ENCODE assay signal across 10 mouse cellular contexts in the genomic region with DNA sequence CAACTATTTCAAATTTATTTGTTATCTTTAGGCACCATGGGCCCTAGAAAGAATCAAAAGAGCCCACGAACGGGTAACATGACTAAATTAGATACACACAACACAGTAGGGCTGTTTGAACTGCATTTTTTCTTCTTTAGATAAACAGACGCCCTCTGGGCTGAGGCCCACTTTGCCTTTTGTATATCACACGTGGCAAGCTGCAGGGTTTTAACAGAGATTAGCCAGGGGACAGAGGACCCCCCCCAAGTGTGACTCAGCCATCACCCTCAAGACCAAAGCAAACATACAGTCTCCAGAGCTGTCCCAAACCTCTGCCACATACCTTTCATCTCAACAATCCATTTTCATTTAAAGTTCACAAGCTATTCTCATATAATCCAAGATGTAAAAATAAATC. TPM values are rescaled to one million over a fixed set of nuclear protein-coding genes. Genes with fewer than 3 reads are reported as not detected.
DNase-seq lines count a peak whose midpoint lies in the region; ATAC-seq lines count a peak whose summit lies in the region.
"Had no signal": no experiment of that assay in that cellular context is flagged by ENCODE, and none has a peak within 500 bp of the region (broad histone marks: within the 10 kb centered on the region; RNA-seq: fewer than 3 reads in every experiment).

No protein-coding gene starts in this region.

- no peak overlapping the region for H3K4me3 ChIP-seq in heart, embryonic 12.5 days
- no peak overlapping the region for H3K4me3 ChIP-seq in midbrain, embryonic 14.5 days (replicated peaks; ENCODE audit: low read depth, low read length)
- no peak overlapping the region for H3K4me3 ChIP-seq in midbrain, embryonic 16.5 days (ENCODE audit: low read depth, low read length)
- H3K4me3 ChIP-seq in intestine, embryonic 15.5 days (replicated peaks), result no peak overlapping the region
- H3K4me3 ChIP-seq in stomach, embryonic 15.5 days (replicated peaks), result no peak overlapping the region
- H3K4me3 ChIP-seq: neural tube, embryonic 13.5 days had no signal

- H3K27ac ChIP-seq in heart, embryonic 12.5 days (ENCODE audit: poor library complexity, severe bottlenecking), result peak overlapping the region; percentile 85
- H3K27ac ChIP-seq in midbrain, embryonic 14.5 days (replicated peaks; ENCODE audit: low read depth, low read length), result no peak overlapping the region
- H3K27ac ChIP-seq in midbrain, embryonic 16.5 days (ENCODE audit: low read length), result no peak overlapping the region
- H3K27ac ChIP-seq in intestine, embryonic 15.5 days, result no peak overlapping the region
- peak overlapping the region; percentile 35; the same call in 1 of the 2 replicates for H3K27ac ChIP-seq in stomach, embryonic 15.5 days
- H3K27ac ChIP-seq: neural tube, embryonic 13.5 days had no signal

- 3% methylated on average over 4 of the region's 4 CpGs for WGBS in heart, embryonic 12.5 days
- 4% methylated on average over 4 of the region's 4 CpGs for WGBS in midbrain, embryonic 14.5 days
- 3% methylated on average over 4 of the region's 4 CpGs for WGBS in midbrain, embryonic 16.5 days
- 10% methylated on average over 4 of the region's 4 CpGs for WGBS in intestine, embryonic 15.5 days
- WGBS in stomach, embryonic 15.5 days, result 8% methylated on average over 4 of the region's 4 CpGs

- no peak overlapping the region for H3K9ac ChIP-seq in heart, embryonic 12.5 days
- no peak overlapping the region for H3K9ac ChIP-seq in midbrain, embryonic 14.5 days (replicated peaks; ENCODE audit: low read length)
- H3K9ac ChIP-seq in midbrain, embryonic 16.5 days (ENCODE audit: low read depth, low read length), result no peak overlapping the region
- H3K9ac ChIP-seq in intestine, embryonic 15.5 days, result no peak overlapping the region
- H3K9ac ChIP-seq in stomach, embryonic 15.5 days, result no peak overlapping the region
- H3K9ac ChIP-seq: neural tube, embryonic 13.5 days had no signal

- no peak for DNase-seq in heart, postnatal 4 days
- peak; percentile 15 for DNase-seq in midbrain, embryonic 14.5 days
- DNase-seq in gastrocnemius, adult 18-20 months (ENCODE audit: low spot score), result no peak
- no peak for DNase-seq in spleen, postnatal 14 days (ENCODE audit: low spot score in 2 of 2)
- DNase-seq: kidney, adult 2 months had no signal

- ATAC-seq in heart, embryonic 12.5 days (ENCODE audit: insufficient number of reproducible peaks, low FRiP score), result peak; percentile 87
- no peak for ATAC-seq in midbrain, embryonic 14.5 days (ENCODE audit: low FRiP score, low TSS enrichment)
- no peak for ATAC-seq in midbrain, embryonic 16.5 days
- peak; percentile 52; the same call in 1 of the 2 replicates for ATAC-seq in intestine, embryonic 15.5 days
- peak; percentile 94 for ATAC-seq in stomach, embryonic 15.5 days (ENCODE audit: insufficient read depth, low FRiP score, low read depth)

- H3K9me3 ChIP-seq in heart, embryonic 12.5 days (replicated peaks), result no peaks in the 10 kb centered on the region
- H3K9me3 ChIP-seq in midbrain, embryonic 14.5 days (ENCODE audit: control insufficient read depth, low read length), result no peaks in the 10 kb centered on the region
- no peaks in the 10 kb centered on the region for H3K9me3 ChIP-seq in midbrain, embryonic 16.5 days (replicated peaks; ENCODE audit: control insufficient read depth, low read length, poor library complexity, severe bottlenecking)
- H3K9me3 ChIP-seq in intestine, embryonic 15.5 days, result no peaks in the 10 kb centered on the region
- no peaks in the 10 kb centered on the region for H3K9me3 ChIP-seq in stomach, embryonic 15.5 days
- H3K9me3 ChIP-seq: neural tube, embryonic 13.5 days had no signal

- H3K4me1 ChIP-seq in heart, embryonic 12.5 days (replicated peaks), result peaks cover 58% of the 10 kb centered on the region
- H3K4me1 ChIP-seq in midbrain, embryonic 14.5 days (ENCODE audit: control insufficient read depth, insufficient read depth, low read length), result peaks cover 10% of the 10 kb centered on the region
- peaks cover 12% of the 10 kb centered on the region; the same call in 1 of the 2 replicates for H3K4me1 ChIP-seq in midbrain, embryonic 16.5 days (ENCODE audit: control insufficient read depth, insufficient read depth, low read length)
- H3K4me1 ChIP-seq in intestine, embryonic 15.5 days (replicated peaks), result peaks cover 28% of the 10 kb centered on the region
- H3K4me1 ChIP-seq in stomach, embryonic 15.5 days, result peaks cover 17% of the 10 kb centered on the region; the same call in 1 of the 2 replicates

- H3K4me2 ChIP-seq in heart, embryonic 12.5 days, result peak overlapping the region; percentile 44
- no peak overlapping the region for H3K4me2 ChIP-seq in midbrain, embryonic 14.5 days (ENCODE audit: low read length)
- H3K4me2 ChIP-seq in midbrain, embryonic 16.5 days (ENCODE audit: low read length), result no peak overlapping the region
- H3K4me2 ChIP-seq in intestine, embryonic 15.5 days (replicated peaks), result no peak overlapping the region
- no peak overlapping the region for H3K4me2 ChIP-seq in stomach, embryonic 15.5 days
- H3K4me2 ChIP-seq: neural tube, embryonic 13.5 days had no signal

- H3K27me3 ChIP-seq in heart, embryonic 12.5 days (replicated peaks), result no peaks in the 10 kb centered on the region
- no peaks in the 10 kb centered on the region for H3K27me3 ChIP-seq in midbrain, embryonic 14.5 days (ENCODE audit: control insufficient read depth, insufficient read depth, low read length)
- no peaks in the 10 kb centered on the region for H3K27me3 ChIP-seq in midbrain, embryonic 16.5 days (ENCODE audit: control insufficient read depth, insufficient read depth, low read depth, low read length)
- no peaks in the 10 kb centered on the region for H3K27me3 ChIP-seq in intestine, embryonic 15.5 days (replicated peaks)
- H3K27me3 ChIP-seq in stomach, embryonic 15.5 days (replicated peaks), result no peaks in the 10 kb centered on the region
- H3K27me3 ChIP-seq: neural tube, embryonic 13.5 days had no signal

- H3K36me3 ChIP-seq in heart, embryonic 12.5 days, result no peaks in the 10 kb centered on the region
- H3K36me3 ChIP-seq in midbrain, embryonic 14.5 days (ENCODE audit: control insufficient read depth, insufficient read depth, low read length), result no peaks in the 10 kb centered on the region
- H3K36me3 ChIP-seq in midbrain, embryonic 16.5 days (ENCODE audit: control insufficient read depth, insufficient read depth, low read length), result no peaks in the 10 kb centered on the region
- no peaks in the 10 kb centered on the region for H3K36me3 ChIP-seq in intestine, embryonic 15.5 days
- no peaks in the 10 kb centered on the region for H3K36me3 ChIP-seq in stomach, embryonic 15.5 days
- H3K36me3 ChIP-seq: neural tube, embryonic 13.5 days had no signal

RNA-seq across cellular contexts. Expression of a gene that starts 42.1 kb away (rescaled TPM):
- 23.4 and 25.0 TPM in 2 replicates for polyA plus RNA-seq in heart, embryonic 12.5 days (2016; fragmentation: Nextera tagmentation; extraction: Ambion mirVana)
- 10 to 100 TPM; 23.5 to 25.6 TPM for total RNA-seq in heart, postnatal 4 days (2021)
- polyA plus RNA-seq in midbrain, embryonic 14.5 days (2014; fragmentation: Nextera tagmentation; extraction: Ambion mirVana), result 25.4 and 30.3 TPM in 2 replicates
- polyA plus RNA-seq in midbrain, embryonic 16.5 days (2015; fragmentation: Nextera tagmentation; extraction: Ambion mirVana), result 19.7 and 20.2 TPM in 2 replicates
- 14.2 and 16.8 TPM in 2 replicates for polyA plus RNA-seq in intestine, embryonic 15.5 days (2015; fragmentation: Nextera tagmentation; extraction: Ambion mirVana)
- 18.4 and 18.8 TPM in 2 replicates for polyA plus RNA-seq in stomach, embryonic 15.5 days (2015; fragmentation: Nextera tagmentation; extraction: Ambion mirVana)
- 1 to 10 TPM; 9.1 to 9.2 TPM for total RNA-seq in gastrocnemius, adult 18-20 months (2021)

RNA-seq across cellular contexts. Expression of a gene that starts 42.6 kb away (rescaled TPM):
- 171 and 182 TPM in 2 replicates for polyA plus RNA-seq in heart, embryonic 12.5 days (2016; fragmentation: Nextera tagmentation; extraction: Ambion mirVana)
- total RNA-seq in heart, postnatal 4 days (2021), result 100 to 1,000 TPM; 188 to 195 TPM
- polyA plus RNA-seq in midbrain, embryonic 14.5 days (2014; fragmentation: Nextera tagmentation; extraction: Ambion mirVana), result 255 and 277 TPM in 2 replicates
- 232 and 235 TPM in 2 replicates for polyA plus RNA-seq in midbrain, embryonic 16.5 days (2015; fragmentation: Nextera tagmentation; extraction: Ambion mirVana)
- 238 and 258 TPM in 2 replicates for polyA plus RNA-seq in intestine, embryonic 15.5 days (2015; fragmentation: Nextera tagmentation; extraction: Ambion mirVana)
- polyA plus RNA-seq in stomach, embryonic 15.5 days (2015; fragmentation: Nextera tagmentation; extraction: Ambion mirVana), result 227 and 229 TPM in 2 replicates
- 100 to 1,000 TPM; 110 to 112 TPM for total RNA-seq in gastrocnemius, adult 18-20 months (2021)

Comparison
In these comparisons a context has a peak if more than half of its experiments do, and no peak if none do; other contexts are left out.
1. ATAC-seq: peak in heart, embryonic 12.5 days (single experiment), intestine, embryonic 15.5 days (single experiment) and stomach, embryonic 15.5 days (single experiment); none in midbrain, embryonic 14.5 days (single experiment) and midbrain, embryonic 16.5 days (single experiment).
2. H3K27ac ChIP-seq: peak in heart, embryonic 12.5 days (single experiment) and stomach, embryonic 15.5 days (single experiment); none in midbrain, embryonic 14.5 days (single experiment), midbrain, embryonic 16.5 days (single experiment) and intestine, embryonic 15.5 days (single experiment).